Mouse (Mus musculus): Measurements from ENCODE around the gene Syne2.

DNA sequence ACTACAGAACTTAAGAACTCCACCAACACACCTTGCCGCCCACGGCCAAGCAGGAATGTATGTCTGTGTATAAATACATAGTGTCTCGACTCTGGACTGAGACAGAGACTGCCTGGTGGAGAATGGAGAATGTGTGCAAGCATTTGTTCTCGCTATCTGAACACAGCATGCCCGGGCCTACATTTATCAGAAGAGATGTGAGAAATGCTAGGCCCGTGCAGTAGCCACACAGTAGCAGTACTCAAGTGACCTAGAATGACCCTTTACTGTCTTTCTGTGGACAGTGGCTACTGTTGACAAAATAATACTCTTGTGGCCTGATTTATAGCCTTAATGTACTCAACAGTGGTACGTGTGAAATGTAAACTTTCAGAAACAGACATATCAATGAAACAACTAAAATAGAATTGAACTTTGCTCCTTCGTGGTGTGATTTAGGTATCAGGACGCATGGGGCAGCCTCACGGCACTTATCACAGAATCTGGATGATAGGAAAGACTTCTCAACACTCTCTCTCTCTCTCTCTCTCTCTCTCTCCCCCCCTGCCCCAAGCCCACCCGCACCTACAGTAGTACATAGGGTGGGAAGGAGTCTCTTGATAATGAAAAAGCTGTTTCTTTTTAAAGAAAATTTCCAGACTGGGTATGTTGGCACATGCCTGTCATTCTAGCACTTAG, 275.0 kb downstream of the Syne2 start:
- TF ChIP-seq POLR2A (IDR thresholded peaks at IDR 0.05; ENCODE audit: insufficient read depth, low read length) (no peak), CTCF (IDR thresholded peaks at IDR 0.05; ENCODE audit: low read depth, low read length) (no peak)

Data from ES-Bruce4 (cell line).